Mouse (Mus musculus): Measurements from ENCODE around the gene Rnpepl1. TPM values are rescaled to one million over a fixed set of nuclear protein-coding genes. Genes with fewer than 3 reads are reported as not detected.
A peak's percentile ranks its signal among the peaks of the same experiment; 100 is the strongest.

Rnpepl1 gene
- polyA plus RNA-seq, 1 experiment from 2014 or later, result 19.8 TPM

DNA sequence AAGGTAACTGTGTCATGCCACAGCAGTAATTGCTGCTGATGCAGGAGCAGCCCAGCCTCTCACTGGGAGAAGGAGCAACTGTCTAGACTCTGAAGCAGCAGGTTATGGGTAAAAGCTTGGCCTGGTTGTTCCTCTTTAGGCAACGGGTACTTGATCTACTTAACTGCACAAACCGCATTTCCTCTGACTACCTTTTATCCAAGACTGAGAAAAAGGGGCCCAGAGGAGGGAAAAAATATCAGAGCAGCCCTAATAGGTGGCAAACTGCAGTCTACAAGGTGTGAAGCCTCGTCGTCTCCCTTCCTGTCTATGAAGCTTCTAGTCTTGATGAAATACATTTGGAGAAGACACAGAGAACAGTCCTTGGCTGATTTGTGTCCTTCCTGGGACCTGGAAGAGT, 23.0 kb downstream of the Rnpepl1 start:
- peak overlapping the region; percentile 83 for H3K9ac ChIP-seq (ENCODE audit: low read length)

DNA sequence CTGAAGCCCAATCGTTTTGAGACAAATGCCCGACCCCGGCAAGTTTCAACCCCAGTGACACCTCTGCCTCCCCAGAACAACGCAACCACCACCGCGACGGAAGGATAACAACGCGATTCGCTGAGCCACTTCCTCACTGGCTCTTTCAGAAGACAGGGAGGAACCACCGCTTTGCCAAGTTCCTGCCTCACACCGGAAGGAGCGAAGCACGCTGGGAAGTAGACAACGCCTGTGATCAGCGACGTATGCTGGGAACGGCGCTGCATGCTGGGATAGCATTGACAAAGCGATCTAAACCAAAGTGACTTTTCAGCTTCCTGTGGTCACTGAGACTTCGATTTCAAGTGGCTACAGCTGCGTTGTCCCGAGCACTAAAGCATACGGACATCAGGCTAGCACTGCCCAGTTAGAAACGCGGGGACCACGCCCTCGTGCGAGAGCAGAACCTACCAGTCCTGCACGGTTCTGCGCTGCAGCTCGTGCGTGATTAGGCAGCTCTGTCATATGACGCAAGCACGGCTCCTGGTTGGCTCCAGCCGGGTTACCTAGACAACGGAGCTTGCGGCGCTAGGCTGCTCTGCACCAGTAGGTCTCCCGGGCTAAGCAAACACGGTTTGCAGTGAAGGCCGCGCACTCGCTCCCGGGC, 23.7 kb downstream of the Rnpepl1 start, which contains the start of gene Capn10:
Capn10 (plus strand) TSS at position 195 of the 646 bp plus-strand sequence.
- peaks cover 10% of the 10 kb centered on the region for H3K36me3 ChIP-seq (ENCODE audit: control insufficient read depth, insufficient read depth, low read length)
- H3K27me3 ChIP-seq (ENCODE audit: control insufficient read depth, insufficient read depth, low read depth, low read length), result no peaks in the 10 kb centered on the region
- peak within 1 kb of the TSS; percentile 67 for H3K4me3 ChIP-seq (ENCODE audit: low read length)
- H3K4me1 ChIP-seq (replicated peaks; ENCODE audit: control insufficient read depth, insufficient read depth, low read length), result peaks cover 17% of the 10 kb centered on the region
- WGBS, result under 1% methylated on average over 45 of the region's 45 CpGs
- peak within 1 kb of the TSS; percentile 94 for H3K27ac ChIP-seq (ENCODE audit: low read length)
- no peaks in the 10 kb centered on the region for H3K9me3 ChIP-seq (ENCODE audit: control insufficient read depth, low read length)
- peak within 1 kb of the TSS; percentile 85 for H3K4me2 ChIP-seq (ENCODE audit: low read depth, low read length)
- peak; percentile 99 for ATAC-seq (ENCODE audit: low read depth)
- peak within 1 kb of the TSS; percentile 83 for H3K9ac ChIP-seq (ENCODE audit: low read length)

More for the DNA sequence above, 23.0 kb downstream of the Rnpepl1 start:
- Histone ChIP-seq H3K27ac (ENCODE audit: low read length) (peak overlapping the region; percentile 94), H3K4me2 (ENCODE audit: low read depth, low read length) (peak overlapping the region; percentile 85), H3K4me1 (replicated peaks; ENCODE audit: control insufficient read depth, insufficient read depth, low read length) (peaks cover 17% of the 10 kb centered on the region), H3K27me3 (ENCODE audit: control insufficient read depth, insufficient read depth, low read depth, low read length) (no peaks in the 10 kb centered on the region), H3K9me3 (ENCODE audit: control insufficient read depth, low read length) (no peaks in the 10 kb centered on the region), H3K36me3 (ENCODE audit: control insufficient read depth, insufficient read depth, low read length) (peaks cover 6% of the 10 kb centered on the region), H3K4me3 (ENCODE audit: low read length) (peak overlapping the region; percentile 67)
- no peak for ATAC-seq (ENCODE audit: low read depth)
- whole genome bisulfite sequencing, result 78% methylated on average over 4 of the region's 4 CpGs

DNA sequence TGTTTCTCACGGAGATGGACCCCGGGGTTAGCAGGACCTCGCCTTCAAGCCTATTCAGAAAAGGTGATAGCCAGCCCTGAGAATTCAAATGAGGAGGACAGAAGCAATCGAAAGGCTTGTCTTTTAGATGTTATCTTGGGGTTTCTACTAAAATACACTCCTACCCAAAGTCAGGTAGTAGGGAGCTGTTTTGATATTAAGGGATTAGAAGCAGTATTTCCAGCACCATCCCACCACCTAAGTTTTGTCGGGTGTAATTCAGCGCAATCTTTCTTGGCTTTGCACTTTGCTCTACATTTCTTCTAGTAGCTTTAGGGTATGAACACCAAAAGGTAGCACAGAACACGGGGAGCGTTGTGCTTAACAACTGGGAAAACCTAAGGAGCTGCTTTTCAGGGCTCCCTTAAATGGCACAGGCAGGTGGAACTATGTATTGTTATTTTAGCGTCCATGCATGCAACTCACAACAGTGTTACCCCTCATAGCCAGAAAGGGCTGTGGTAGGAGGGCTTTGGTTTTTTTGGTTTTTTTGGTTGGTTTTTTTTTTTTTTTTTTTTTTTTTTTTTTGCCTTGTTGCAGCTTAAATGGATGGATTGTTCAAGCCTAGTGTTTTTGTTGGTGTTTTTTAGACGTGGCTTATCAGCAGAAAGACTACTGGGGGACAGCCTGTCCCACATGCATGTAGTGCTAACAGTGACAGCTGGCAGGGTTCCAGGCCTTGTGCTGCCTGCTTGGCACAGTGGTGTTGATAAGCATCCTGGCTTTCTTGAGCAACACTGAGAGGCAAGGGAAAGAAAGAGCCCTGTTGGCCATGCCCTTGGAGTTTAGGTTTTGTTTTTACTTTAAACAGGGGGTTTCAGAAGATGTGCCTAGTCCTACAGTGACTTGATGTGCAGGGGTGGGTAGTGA, 24.7 kb downstream of the Rnpepl1 start:
- H3K4me1 ChIP-seq (replicated peaks; ENCODE audit: control insufficient read depth, insufficient read depth, low read length), result peaks cover 17% of the 10 kb centered on the region
- peak overlapping the region; percentile 85 for H3K4me2 ChIP-seq (ENCODE audit: low read depth, low read length)
- peak overlapping the region; percentile 67 for H3K4me3 ChIP-seq (ENCODE audit: low read length)
- WGBS, result 13% methylated on average over 10 of the region's 10 CpGs
- H3K27ac ChIP-seq (ENCODE audit: low read length), result peak overlapping the region; percentile 94
- no peak for ATAC-seq (ENCODE audit: low read depth)
- H3K27me3 ChIP-seq (ENCODE audit: control insufficient read depth, insufficient read depth, low read depth, low read length), result no peaks in the 10 kb centered on the region
- H3K9ac ChIP-seq (ENCODE audit: low read length), result peak overlapping the region; percentile 83
- H3K9me3 ChIP-seq (ENCODE audit: control insufficient read depth, low read length), result no peaks in the 10 kb centered on the region
- peaks cover 19% of the 10 kb centered on the region for H3K36me3 ChIP-seq (ENCODE audit: control insufficient read depth, insufficient read depth, low read length)

DNA sequence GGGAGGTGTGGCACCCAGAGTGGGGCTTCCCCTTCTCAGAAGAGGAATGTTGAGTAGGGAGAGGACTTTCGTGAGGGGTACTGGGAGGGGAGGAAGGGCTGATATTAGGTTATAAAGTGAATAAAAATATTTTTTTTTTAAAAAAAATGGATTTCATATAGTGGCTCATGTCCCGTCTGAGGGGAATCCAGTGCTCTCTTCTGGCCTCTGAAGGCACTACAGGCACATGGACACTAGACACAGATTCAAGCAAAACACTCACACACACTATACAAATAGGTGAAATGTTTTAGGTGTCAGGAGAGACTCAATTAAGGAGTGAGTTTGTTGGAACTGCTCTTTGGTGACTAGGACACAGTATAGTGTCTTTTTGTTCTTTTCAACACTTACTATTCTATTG, 25.4 kb downstream of the Rnpepl1 start:
- no peak for ATAC-seq (ENCODE audit: low read depth)
- peak overlapping the region; percentile 67; the same call in 1 of the 2 replicates for H3K4me3 ChIP-seq (ENCODE audit: low read length)
- H3K27me3 ChIP-seq (ENCODE audit: control insufficient read depth, insufficient read depth, low read depth, low read length), result no peaks in the 10 kb centered on the region
- no peak overlapping the region for H3K27ac ChIP-seq (ENCODE audit: low read length)
- H3K4me1 ChIP-seq (replicated peaks; ENCODE audit: control insufficient read depth, insufficient read depth, low read length), result peaks cover 17% of the 10 kb centered on the region
- H3K9me3 ChIP-seq (ENCODE audit: control insufficient read depth, low read length), result no peaks in the 10 kb centered on the region
- H3K9ac ChIP-seq (ENCODE audit: low read length), result peak overlapping the region; percentile 33; the same call in 1 of the 2 replicates
- peak overlapping the region; percentile 85 for H3K4me2 ChIP-seq (ENCODE audit: low read depth, low read length)
- H3K36me3 ChIP-seq (ENCODE audit: control insufficient read depth, insufficient read depth, low read length), result peaks cover 22% of the 10 kb centered on the region
- WGBS, result 26% methylated on average over 2 of the region's 2 CpGs

DNA sequence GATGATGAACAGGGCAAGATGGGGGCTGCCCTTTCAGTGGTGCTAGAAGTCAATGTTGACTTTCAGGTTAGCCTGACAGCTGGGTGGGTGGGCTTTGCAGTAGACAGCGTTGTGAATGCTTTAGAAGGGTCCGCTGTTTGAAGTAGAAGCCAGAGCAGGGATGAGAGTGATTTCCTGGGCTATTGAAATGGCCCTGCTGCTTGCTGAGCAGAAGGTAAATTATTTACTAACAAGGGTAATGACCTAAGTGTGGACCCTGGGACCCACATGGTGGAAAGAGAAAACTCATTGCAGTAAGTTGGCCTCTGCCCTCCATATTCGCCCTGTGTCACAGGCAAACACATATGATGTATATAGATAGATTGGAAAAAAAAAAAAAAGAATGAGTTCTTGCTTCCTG, 25.9 kb downstream of the Rnpepl1 start:
- Histone ChIP-seq H3K4me1 (replicated peaks; ENCODE audit: control insufficient read depth, insufficient read depth, low read length) (peaks cover 17% of the 10 kb centered on the region), H3K36me3 (ENCODE audit: control insufficient read depth, insufficient read depth, low read length) (peaks cover 22% of the 10 kb centered on the region), H3K9me3 (ENCODE audit: control insufficient read depth, low read length) (no peaks in the 10 kb centered on the region), H3K4me3 (ENCODE audit: low read length) (no peak overlapping the region), H3K4me2 (ENCODE audit: low read depth, low read length) (no peak overlapping the region), H3K27me3 (ENCODE audit: control insufficient read depth, insufficient read depth, low read depth, low read length) (no peaks in the 10 kb centered on the region), H3K9ac (ENCODE audit: low read length) (no peak overlapping the region), H3K27ac (ENCODE audit: low read length) (no peak overlapping the region)
- WGBS, result 75% methylated on average over 3 of the region's 3 CpGs
- no peak for ATAC-seq (ENCODE audit: low read depth)

DNA sequence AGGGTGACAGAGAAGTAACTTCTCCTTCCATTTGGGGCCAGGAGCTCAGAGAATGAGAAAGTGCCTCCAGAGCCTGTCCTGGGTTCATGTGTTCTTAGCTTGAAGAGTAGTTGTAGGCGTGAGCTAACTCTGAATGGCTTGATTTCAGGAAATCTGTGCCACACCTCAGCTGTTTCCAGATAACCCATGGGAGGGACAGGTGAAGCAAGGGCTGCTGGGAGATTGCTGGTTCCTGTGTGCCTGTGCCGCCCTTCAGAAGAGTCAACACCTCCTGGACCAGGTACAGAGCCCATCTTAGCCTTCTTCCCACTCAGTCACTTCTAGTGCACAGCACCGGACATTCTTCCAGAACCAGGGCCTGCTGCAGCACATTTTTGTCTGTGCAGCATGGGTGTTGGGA, 27.2 kb downstream of the Rnpepl1 start:
- no peaks in the 10 kb centered on the region for H3K27me3 ChIP-seq (ENCODE audit: control insufficient read depth, insufficient read depth, low read depth, low read length)
- H3K4me3 ChIP-seq (ENCODE audit: low read length), result no peak overlapping the region
- H3K27ac ChIP-seq (ENCODE audit: low read length), result no peak overlapping the region
- ATAC-seq (ENCODE audit: low read depth), result no peak
- H3K9ac ChIP-seq (ENCODE audit: low read length), result no peak overlapping the region
- peaks cover 17% of the 10 kb centered on the region for H3K4me1 ChIP-seq (replicated peaks; ENCODE audit: control insufficient read depth, insufficient read depth, low read length)
- 85% methylated on average over 3 of the region's 3 CpGs for WGBS
- H3K4me2 ChIP-seq (ENCODE audit: low read depth, low read length), result no peak overlapping the region
- peaks cover 27% of the 10 kb centered on the region for H3K36me3 ChIP-seq (ENCODE audit: control insufficient read depth, insufficient read depth, low read length)
- H3K9me3 ChIP-seq (ENCODE audit: control insufficient read depth, low read length), result no peaks in the 10 kb centered on the region

DNA sequence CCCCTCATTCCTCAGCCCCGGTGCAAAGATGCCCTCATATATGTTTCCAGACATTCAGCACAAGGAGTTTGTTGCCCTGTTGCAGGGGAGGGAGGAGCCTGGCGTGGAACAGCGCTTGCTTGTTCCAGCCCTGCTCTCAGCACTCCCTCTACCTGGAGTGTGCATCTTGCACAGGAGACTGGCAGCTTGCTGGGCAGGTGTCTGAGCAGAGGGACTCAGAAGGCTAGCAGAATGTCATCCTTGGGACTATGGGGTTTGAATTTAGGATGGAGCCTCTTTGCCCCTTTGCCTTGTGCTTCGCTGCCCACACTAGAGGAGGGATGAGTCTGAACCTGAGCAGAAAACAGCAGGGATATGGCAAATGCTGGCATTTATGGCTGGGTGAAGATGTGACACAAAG, 29.2 kb downstream of the Rnpepl1 start:
- Histone ChIP-seq H3K36me3 (ENCODE audit: control insufficient read depth, insufficient read depth, low read length) (peaks cover 32% of the 10 kb centered on the region), H3K9me3 (ENCODE audit: control insufficient read depth, low read length) (no peaks in the 10 kb centered on the region), H3K4me2 (ENCODE audit: low read depth, low read length) (no peak overlapping the region), H3K27ac (ENCODE audit: low read length) (no peak overlapping the region), H3K4me3 (ENCODE audit: low read length) (no peak overlapping the region), H3K27me3 (ENCODE audit: control insufficient read depth, insufficient read depth, low read depth, low read length) (no peaks in the 10 kb centered on the region), H3K9ac (ENCODE audit: low read length) (no peak overlapping the region), H3K4me1 (replicated peaks; ENCODE audit: control insufficient read depth, insufficient read depth, low read length) (peaks cover 15% of the 10 kb centered on the region)
- 91% methylated on average over 4 of the region's 4 CpGs for WGBS
- no peak for ATAC-seq (ENCODE audit: low read depth)

DNA sequence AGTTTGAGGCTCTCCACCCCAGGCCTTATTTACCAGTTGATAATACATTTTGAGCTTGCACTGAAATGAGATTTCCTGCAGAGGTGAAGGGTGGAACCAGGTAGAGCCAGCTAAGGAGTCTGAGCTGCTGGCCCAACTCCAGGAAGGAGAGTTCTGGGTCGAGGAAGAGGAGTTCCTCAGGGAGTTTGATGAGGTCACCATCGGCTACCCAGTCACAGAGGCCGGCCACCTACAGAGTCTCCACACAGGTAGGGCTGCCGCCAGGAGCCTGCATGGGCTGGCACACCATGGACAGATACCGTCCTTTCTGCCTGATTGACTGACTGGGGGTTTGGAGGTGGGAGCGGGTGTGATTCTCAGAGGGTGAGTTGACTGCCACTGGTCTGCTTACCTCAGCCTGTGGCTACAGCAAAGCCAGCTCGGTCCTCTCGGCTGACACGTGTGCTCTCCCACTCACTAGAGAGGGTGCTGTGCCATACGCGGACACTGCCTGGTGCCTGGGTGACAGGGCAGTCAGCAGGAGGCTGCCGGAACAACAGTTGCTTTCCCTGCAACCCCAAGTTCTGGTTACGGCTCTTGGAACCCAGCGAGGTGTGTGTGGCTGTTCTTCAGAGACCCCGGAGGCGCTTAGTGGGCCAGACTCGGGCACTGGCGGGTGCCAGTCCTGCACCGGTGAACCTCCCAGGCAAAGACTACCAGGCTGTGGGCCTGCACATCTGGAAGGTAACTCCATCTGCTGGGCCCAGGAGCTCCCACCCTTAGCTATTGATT, 32.8 kb downstream of the Rnpepl1 start:
- peaks cover 42% of the 10 kb centered on the region for H3K36me3 ChIP-seq (ENCODE audit: control insufficient read depth, insufficient read depth, low read length)
- 91% methylated on average over 19 of the region's 19 CpGs for WGBS
- no peak overlapping the region for H3K27ac ChIP-seq (ENCODE audit: low read length)
- no peak overlapping the region for H3K9ac ChIP-seq (ENCODE audit: low read length)
- no peak overlapping the region for H3K4me3 ChIP-seq (ENCODE audit: low read length)
- H3K27me3 ChIP-seq (ENCODE audit: control insufficient read depth, insufficient read depth, low read depth, low read length), result no peaks in the 10 kb centered on the region
- ATAC-seq (ENCODE audit: low read depth), result no peak
- no peaks in the 10 kb centered on the region for H3K4me1 ChIP-seq (replicated peaks; ENCODE audit: control insufficient read depth, insufficient read depth, low read length)
- no peak overlapping the region for H3K4me2 ChIP-seq (ENCODE audit: low read depth, low read length)
- no peaks in the 10 kb centered on the region for H3K9me3 ChIP-seq (ENCODE audit: control insufficient read depth, low read length)

DNA sequence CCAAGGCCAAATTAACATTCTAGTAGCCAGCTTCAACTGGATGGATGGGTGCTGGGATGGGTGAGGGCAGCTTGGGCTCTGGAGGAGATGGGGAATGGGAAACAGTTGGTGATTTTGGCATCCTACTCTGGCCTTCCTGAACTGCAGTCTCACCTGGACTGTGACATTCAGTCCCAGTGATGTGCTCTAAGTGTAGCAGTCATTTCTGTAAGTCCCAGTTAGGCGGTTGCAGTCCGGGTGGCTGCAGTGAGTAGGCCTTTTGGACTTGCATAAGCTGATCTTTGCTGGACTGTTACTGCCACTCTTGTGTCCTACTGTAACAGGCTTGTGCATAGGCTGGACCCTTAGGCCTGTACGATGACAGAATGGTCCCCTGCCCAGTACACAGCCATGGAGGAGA, 37.4 kb downstream of the Rnpepl1 start:
- Histone ChIP-seq H3K9me3 (ENCODE audit: control insufficient read depth, low read length) (no peaks in the 10 kb centered on the region), H3K4me2 (ENCODE audit: low read depth, low read length) (no peak overlapping the region), H3K4me1 (replicated peaks; ENCODE audit: control insufficient read depth, insufficient read depth, low read length) (no peaks in the 10 kb centered on the region), H3K27ac (ENCODE audit: low read length) (no peak overlapping the region), H3K9ac (ENCODE audit: low read length) (no peak overlapping the region), H3K27me3 (ENCODE audit: control insufficient read depth, insufficient read depth, low read depth, low read length) (no peaks in the 10 kb centered on the region), H3K4me3 (ENCODE audit: low read length) (no peak overlapping the region), H3K36me3 (ENCODE audit: control insufficient read depth, insufficient read depth, low read length) (peaks cover 19% of the 10 kb centered on the region)
- no peak for ATAC-seq (ENCODE audit: low read depth)
- WGBS, result 90% methylated on average over 3 of the region's 3 CpGs

Data from lung, embryonic 16.5 days (tissue).